In the genomic region with DNA sequence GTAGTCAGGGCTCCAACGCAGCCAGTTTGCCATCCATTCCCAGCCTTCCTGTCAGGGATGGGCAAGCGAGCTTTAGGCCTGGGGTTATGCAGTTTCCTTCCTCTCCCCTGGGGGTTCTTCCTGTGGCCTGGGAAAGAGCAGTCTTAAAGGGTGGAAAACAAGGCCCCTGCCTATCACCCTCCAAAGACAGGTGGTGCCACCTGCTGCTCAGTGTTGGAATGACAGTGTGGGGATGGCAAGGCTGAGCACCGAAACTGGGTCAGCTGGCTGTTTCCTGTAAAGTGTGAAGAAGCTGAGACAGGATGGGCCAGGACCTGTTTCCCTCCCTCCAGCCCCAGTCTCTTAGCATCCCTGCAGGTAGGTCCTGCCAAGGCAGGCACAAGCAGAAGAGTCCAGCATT, we compare ENCODE assay signal across 7 mouse cellular contexts. TPM values are rescaled to one million over a fixed set of nuclear protein-coding genes. Genes with fewer than 3 reads are reported as not detected.
A peak's percentile ranks its signal among the peaks of the same experiment; 100 is the strongest.
DNase-seq lines count a peak whose midpoint lies in the region; ATAC-seq and TF ChIP-seq lines count a peak whose summit lies in the region.

No protein-coding gene starts in this region.

- H3K9me3 ChIP-seq in intestine, embryonic 16.5 days (ENCODE audit: control insufficient read depth, low read length): no peaks in the 10 kb centered on the region
- no peaks in the 10 kb centered on the region for H3K9me3 ChIP-seq in midbrain, embryonic 12.5 days

- H3K4me2 ChIP-seq in intestine, embryonic 16.5 days (ENCODE audit: low read depth, low read length): no peak overlapping the region
- H3K4me2 ChIP-seq in midbrain, embryonic 12.5 days (replicated peaks): no peak overlapping the region

- H3K4me1 ChIP-seq in cortical plate, adult 2 months (ENCODE audit: control insufficient read depth, insufficient read depth, low read length): no peaks in the 10 kb centered on the region
- H3K4me1 ChIP-seq in intestine, embryonic 16.5 days (ENCODE audit: control insufficient read depth, insufficient read depth, low read length): no peaks in the 10 kb centered on the region
- no peaks in the 10 kb centered on the region for H3K4me1 ChIP-seq in midbrain, embryonic 12.5 days

- TF ChIP-seq POLR2A in cortical plate, adult 2 months (IDR thresholded peaks at IDR 0.05; ENCODE audit: extremely low read depth, insufficient read depth, low read length): no peak

- ATAC-seq in intestine, embryonic 16.5 days: peak; percentile 61
- 0 out of 2 replicates have a peak, but pooled peaks have one; percentile 49 for ATAC-seq in midbrain, embryonic 12.5 days (ENCODE audit: low FRiP score, low read depth)

- DNase-seq in adrenal gland, adult (ENCODE audit: inconsistent age in 2 of 2, low spot score in 1 of 2): peak; percentile 88 to 96
- DNase-seq in gastrocnemius, postnatal 25 days: peak; percentile 71
- peak; percentile 78 for DNase-seq in left cerebral cortex, postnatal 4 days
- DNase-seq in skeletal muscle tissue, adult 2 months (ENCODE audit: low read depth, low spot score): peak; percentile 82

- no peak overlapping the region for H3K4me3 ChIP-seq in cortical plate, adult 2 months (ENCODE audit: insufficient read depth, low read length)
- no peak overlapping the region for H3K4me3 ChIP-seq in intestine, embryonic 16.5 days (ENCODE audit: low read length)
- no peak overlapping the region for H3K4me3 ChIP-seq in midbrain, embryonic 12.5 days

- peaks cover 30% of the 10 kb centered on the region for H3K36me3 ChIP-seq in intestine, embryonic 16.5 days (ENCODE audit: control insufficient read depth, insufficient read depth, low read length)
- peaks cover 90% of the 10 kb centered on the region for H3K36me3 ChIP-seq in midbrain, embryonic 12.5 days

- H3K27ac ChIP-seq in cortical plate, adult 2 months (ENCODE audit: insufficient read depth, low read length): no peak overlapping the region
- H3K27ac ChIP-seq in intestine, embryonic 16.5 days (ENCODE audit: low read length): no peak overlapping the region
- H3K27ac ChIP-seq in midbrain, embryonic 12.5 days (replicated peaks): no peak overlapping the region

- no peaks in the 10 kb centered on the region for H3K27me3 ChIP-seq in intestine, embryonic 16.5 days (replicated peaks; ENCODE audit: control insufficient read depth, insufficient read depth, low read length)
- no peaks in the 10 kb centered on the region for H3K27me3 ChIP-seq in midbrain, embryonic 12.5 days

- H3K9ac ChIP-seq in intestine, embryonic 16.5 days (ENCODE audit: low read depth, low read length): no peak overlapping the region
- H3K9ac ChIP-seq in midbrain, embryonic 12.5 days (replicated peaks): no peak overlapping the region

- peak; percentile 97 for TF ChIP-seq CTCF in cortical plate, adult 2 months (IDR thresholded peaks at IDR 0.05; ENCODE audit: extremely low read depth, insufficient read depth, low read length)

- intact Hi-C loops in left cerebral cortex, postnatal 4 days (cut with DNase I): no loop called here

- WGBS in intestine, embryonic 16.5 days: 27% methylated on average over 3 of the region's 3 CpGs
- WGBS in midbrain, embryonic 12.5 days: 24% methylated on average over 3 of the region's 3 CpGs

RNA-seq across cellular contexts. Expression of a gene that starts 39.8 kb away (rescaled TPM):
- polyA plus RNA-seq in cortical plate, adult 2 months (2012; rRNA removed): 11.2 and 12.3 TPM in 2 replicates
- total RNA-seq in gastrocnemius, postnatal 25 days (2021): 1 to 10 TPM; 5.1 to 6.0 TPM
- polyA plus RNA-seq in intestine, embryonic 16.5 days (2015; fragmentation: Nextera tagmentation; extraction: Ambion mirVana): 18.0 and 19.9 TPM in 2 replicates
- 10 to 100 TPM; 12.7 to 12.8 TPM for total RNA-seq in left cerebral cortex, postnatal 4 days (2021)
- 14.2 and 16.3 TPM in 2 replicates for polyA plus RNA-seq in midbrain, embryonic 12.5 days (2016; fragmentation: Nextera tagmentation; extraction: Ambion mirVana)

RNA-seq across cellular contexts. Expression of a gene that starts 39.8 kb away (rescaled TPM):
- 49.5 and 52.0 TPM in 2 replicates for polyA plus RNA-seq in cortical plate, adult 2 months (2012; rRNA removed)
- total RNA-seq in gastrocnemius, postnatal 25 days (2021): 10 to 100 TPM; 19.9 to 23.1 TPM
- 14.7 and 15.7 TPM in 2 replicates for polyA plus RNA-seq in intestine, embryonic 16.5 days (2015; fragmentation: Nextera tagmentation; extraction: Ambion mirVana)
- total RNA-seq in left cerebral cortex, postnatal 4 days (2021): 10 to 100 TPM; 56.6 to 57.2 TPM
- polyA plus RNA-seq in midbrain, embryonic 12.5 days (2016; fragmentation: Nextera tagmentation; extraction: Ambion mirVana): 36.7 and 38.8 TPM in 2 replicates
